Mouse (Mus musculus) 416B (cell line): ENCODE data around the gene Kif3c.
"Not testable (repeated sequence)": the region's sequence is repeated elsewhere in the genome, so short reads cannot be mapped to it uniquely, and the experiment has no call there.

ENCODE experiments used
- DNase-seq: peaks from one replicate; pipeline ENCODE4 v3.0.0; 2011; ENCODE audit warnings: low read depth

The Kif3c gene

DNA sequence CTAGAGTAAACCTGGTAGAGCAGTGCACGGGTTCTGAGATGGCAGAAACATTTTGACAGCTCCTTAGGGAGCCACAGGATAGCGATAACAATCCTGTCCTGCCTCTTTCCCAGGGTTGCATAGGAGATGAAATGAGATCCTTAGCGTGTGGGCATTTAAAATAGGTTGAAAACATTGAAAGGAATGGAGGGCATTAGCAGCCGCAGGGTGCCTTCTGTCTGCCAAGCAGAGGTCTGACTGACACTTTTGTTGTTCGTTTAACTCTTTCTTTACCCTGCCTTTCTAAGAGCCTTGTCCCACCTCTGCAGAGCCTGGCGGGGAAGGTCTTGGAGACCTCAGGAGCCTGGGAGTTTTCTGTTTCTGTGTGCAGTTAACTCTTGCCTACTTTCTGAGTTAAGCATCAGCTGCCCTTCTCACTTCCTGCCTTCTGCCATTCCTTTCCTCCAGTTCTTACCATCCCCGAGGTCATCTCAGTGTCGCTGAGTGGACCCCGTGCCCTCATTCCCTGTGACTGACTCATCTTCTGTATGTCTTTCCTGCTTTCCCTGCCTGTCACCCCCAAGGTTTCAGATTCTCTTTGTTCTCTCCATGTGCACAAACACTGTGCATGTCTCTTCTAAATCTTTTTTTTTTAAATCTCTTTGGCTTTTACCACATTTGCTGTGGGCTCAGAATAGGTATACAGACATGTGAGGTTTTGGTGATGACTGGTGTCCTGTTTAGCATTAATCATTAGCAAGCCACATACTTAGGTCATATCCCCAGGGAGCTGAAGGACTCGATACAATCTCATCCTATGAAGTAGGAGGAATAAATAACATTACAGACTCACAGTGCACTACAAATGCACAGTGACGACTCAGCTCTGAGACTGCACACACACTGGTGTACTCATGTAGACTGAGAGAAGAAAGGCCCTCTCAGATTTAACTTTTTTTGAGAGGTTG, 6.3 kb downstream of the Kif3c start:
- DNase-seq: peak; percentile 13

DNA sequence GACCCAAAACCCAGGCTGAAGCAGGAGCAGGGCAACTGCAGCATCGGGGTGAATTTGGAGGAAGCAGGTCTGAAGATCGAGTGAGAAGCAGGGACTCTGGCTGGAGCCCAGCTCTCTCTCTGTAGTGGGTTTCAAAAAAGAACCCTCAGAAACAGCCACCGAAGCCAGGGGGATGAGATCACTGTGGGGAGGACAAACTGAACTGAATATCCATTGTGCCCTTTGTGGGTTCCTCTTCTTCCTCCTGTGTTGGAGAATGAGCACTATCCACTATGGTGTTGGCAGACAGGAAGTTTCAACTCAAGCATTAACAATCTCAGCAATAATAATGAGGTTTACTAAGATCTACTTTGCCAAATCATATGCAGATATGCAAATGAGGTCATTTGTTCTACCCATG, 7.1 kb downstream of the Kif3c start:
- peak; percentile 14 for DNase-seq

DNA sequence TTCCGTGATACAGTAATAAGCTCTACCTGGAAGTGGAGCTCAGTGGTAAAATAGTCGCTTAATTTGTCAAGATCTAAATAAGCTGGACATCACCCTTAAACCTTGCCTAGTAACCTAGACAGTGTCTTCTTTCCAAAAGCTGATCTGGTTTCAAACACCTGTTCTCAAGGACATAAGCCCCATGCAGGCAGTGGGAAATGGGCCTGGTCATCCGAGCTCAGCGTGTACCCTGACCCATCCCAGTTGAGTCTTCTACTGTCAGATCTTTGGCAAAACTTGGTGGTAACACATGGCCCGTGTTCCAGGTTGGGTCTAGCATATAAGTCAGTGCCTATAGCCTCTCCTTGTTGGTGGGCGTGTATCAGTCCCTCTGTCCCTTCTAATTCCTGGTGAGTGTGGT, 8.6 kb downstream of the Kif3c start:
- DNase-seq: no peak

DNA sequence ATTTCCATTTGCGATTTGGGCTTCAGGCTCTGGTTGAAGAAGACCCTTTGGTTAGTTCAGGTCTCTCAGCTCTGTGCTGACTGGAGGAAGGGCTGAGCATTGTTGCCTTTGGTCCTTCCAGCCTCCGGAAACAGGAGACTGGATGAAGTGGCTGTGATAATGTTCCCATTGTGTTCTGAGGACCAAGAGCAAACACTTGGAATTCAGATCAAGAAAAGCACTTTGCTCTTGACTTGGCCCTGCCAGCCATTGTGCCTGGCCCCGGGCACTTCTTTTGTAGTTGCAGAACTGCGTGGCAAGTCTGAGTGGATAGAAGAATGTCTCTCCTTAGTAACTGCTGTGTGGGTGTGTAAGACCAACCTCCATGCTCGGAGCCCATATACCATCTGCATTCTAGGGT, 9.6 kb downstream of the Kif3c start:
- no peak for DNase-seq

DNA sequence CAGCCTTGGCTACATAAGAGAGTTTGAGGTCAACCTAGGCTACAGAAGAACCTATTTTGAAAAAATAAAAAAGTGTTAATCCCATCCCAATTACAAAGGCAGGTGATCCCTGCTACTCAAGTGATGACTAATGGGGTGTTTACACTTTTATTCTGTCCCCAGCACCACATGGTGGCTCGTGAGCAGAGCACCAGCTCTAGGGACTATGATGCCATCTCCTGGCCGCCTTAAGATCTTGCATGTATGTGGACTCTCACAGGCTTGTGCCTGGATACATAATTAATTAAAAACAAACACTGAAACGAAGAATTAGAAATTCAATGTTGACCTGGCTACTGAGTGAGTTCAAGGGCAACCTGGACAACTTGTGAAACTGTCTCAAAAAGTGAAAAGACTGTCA, 12.3 kb downstream of the Kif3c start:
- peak; percentile 82 for DNase-seq

DNA sequence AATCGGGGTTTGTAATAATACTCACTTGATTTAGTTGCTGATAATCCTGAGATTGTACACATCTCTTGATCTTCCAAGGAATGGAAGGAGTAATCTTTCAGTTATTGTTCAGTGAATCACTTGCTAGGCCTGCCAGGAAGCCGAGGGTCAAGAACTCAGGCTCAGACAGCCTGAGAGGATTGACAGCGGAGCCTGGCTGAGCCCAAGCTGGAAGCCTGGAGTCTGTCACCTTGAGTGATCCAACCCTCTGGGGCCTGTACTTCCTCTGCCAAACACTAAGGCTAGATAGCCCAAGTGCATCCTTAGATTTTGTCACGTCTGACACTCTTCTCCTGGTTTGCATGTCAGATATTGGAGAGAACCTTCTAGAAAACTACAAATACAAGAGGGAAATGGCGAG, 12.8 kb downstream of the Kif3c start:
- no peak for DNase-seq

DNA sequence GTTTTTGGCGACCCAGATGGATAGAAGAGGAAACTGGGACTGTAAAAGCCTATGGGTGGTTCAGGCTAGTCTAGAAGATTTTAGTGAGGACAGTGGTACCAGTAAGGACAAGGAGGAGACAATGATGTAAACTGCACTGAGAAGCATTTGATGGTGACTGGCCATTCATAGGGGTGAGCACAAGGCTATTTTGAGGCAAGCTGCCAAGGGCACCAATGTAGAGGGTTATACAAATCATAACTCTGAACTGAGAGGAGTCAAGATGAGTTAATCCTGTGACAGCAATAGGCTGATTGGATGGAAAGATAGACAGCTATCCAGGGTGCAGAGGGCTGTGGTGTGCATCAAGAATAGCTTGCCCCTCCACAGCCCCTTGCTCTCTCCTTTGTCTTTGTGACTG, 19.9 kb downstream of the Kif3c start:
- DNase-seq: no peak

DNA sequence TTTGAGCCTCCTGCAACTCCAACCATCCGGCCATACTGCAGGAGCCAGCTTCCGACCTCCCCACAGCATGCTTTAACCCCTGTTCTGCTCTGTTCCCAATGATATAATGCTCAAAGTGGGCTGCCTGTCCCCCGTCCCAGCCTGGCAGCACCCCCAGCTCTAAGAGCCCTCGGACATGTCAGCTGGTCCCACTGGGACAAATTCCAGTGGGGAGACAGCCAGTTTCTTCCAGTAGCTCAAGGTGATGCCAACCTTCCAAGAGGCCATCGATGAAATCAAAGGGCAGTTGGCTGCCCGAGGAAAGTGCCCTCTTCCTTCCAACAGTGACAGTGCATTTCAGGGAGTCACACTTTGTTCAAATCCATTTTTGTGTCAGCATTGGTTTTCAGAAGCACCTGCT, 20.3 kb downstream of the Kif3c start:
- peak; percentile 11 for DNase-seq

DNA sequence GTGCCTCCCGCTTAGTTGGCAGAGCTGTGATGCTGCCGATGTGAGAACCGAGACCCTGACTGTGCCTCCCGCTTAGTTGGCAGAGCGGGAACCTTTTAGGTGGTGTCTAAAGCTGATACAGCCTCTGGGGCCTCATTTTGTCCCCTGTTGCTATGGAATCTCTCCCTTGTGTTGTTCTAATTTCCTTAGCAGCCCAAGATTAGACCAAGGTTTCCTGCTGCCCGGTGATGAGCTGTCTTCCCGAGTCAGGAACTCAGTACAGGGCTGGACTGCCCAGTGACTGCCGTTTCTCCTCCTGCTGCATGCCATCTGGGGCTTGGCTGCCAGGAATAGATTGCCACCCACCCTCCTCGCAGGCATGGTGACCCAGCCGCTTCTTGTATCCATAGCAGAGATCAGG, 21.0 kb downstream of the Kif3c start:
- DNase-seq: peak; percentile 33

DNA sequence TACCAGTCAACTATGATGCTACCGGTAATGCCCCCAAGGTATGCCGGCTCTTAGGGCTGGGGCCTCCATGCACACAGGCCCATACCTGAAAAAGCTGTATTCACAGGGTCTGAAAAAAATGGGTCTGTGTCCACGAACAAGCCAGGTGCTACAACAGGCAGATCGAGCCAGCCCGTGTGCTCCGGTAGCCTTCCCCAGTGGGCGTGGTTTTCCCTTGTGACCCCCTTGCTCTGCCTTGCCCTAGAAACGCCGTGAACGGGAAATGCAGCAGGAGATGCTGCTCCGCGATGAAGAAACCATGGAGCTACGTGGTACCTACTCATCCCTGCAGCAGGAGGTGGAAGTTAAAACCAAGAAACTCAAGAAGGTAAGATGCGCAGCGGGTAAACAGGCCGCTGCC, 23.0 kb downstream of the Kif3c start:
- no peak for DNase-seq

DNA sequence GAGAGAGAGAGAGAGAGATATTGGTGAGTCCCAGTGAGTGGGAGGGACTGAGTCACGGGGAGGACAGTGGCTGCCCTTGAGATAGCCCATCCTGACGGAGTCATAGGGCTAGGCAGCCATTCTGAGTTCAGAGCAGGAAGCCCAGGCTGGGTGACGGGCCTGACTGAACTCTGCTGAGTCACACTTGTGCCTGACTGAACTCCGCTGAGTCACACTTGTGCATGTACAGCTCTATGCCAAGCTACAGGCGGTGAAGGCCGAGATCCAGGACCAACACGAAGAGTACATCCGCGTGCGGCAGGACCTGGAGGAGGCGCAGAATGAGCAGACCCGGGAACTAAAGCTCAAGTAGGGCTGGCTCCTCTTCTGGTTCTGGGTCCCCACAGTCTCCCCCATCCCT, 24.5 kb downstream of the Kif3c start:
- peak; percentile 84 for DNase-seq

DNA sequence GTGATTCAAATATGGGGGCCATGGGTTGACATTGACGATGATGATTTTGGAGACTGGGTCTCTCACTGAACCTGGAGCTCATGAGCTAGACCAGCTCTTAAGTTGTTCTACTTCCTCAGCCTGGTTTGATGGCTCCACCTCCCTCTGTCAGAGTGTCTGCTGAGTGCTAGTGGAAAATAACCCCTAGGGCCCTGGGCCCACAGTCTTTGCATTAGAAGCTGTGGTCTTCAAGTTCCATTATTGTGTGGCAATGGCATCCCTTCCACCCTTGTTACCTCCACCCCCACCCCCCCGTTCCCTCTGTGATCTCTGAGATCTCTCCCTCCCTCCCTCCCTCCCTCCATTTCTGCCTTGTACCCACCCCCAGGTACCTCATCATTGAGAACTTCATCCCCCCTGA, 25.1 kb downstream of the Kif3c start:
- peak; percentile 24 for DNase-seq

DNA sequence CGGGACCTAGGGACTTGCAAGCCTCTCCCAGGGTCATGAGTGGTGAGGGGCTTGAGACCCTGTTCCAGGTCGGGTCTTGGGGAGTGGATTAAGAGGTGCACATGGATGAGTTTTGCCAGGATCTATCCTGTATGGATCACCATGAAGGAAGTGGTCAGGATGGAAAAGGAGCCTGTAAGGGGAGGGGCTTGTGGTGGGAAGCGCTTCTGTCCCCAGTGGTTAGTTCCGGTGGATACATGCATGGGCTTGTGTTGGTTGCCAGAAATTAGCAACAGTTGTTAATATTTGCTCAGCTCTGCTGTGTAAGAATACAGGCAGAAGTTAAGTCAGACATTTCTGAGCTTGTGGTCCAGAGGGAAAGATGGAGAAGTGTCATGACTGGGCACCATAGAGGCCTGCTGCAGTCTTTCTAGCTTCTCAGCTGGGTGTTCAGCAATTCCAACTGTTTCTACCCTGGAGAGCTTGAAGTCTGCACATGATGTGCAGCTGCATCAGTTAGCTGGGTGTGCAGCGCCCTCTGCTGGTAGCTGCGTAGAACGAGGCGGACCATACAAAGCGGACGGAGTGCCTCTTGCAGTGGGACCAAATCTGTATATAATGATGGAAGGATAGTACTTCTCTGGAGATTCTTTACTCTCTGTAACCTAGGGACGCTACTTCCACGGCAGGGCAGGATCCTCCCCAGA, 25.8 kb downstream of the Kif3c start:
- DNase-seq: peak; percentile 84

DNA sequence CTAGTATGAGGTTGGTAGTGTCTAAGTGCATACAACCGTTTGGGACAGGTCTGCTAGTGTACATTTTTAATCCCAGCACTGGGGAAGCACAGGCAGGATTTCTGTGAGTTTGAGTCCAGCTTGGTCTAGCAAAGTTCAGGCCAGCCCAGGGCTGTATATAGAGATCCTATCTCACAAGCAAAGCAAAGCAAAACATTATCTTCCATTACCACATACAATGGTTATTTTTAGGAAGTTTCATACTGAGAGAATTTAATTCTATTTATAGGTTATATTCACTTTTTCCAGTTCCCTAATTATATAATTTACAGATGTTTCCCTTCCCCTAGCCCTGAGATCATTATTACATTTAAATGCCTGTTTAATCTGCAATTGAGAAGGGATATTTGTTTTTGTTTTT, 26.3 kb downstream of the Kif3c start:
- DNase-seq: peak; percentile 31

DNA sequence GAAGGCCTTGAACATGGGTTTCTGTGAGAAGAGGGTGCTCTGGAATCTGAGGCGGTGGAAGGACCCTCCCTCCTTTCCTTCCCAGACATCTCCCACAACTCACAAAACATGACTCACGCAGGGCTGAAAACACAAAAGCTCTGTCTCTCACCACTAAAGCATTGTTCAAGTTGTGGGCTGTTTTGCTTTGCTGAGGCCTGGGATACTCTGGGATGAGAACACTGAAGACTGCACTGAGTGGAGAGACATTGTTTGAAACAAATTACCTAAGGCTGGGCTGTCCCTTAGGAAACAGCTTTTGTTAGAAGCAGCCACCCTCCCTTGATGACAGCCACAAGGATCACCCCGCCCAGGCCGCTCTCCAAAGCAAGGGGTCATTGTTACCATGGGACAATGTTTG, 28.2 kb downstream of the Kif3c start:
- no peak for DNase-seq

DNA sequence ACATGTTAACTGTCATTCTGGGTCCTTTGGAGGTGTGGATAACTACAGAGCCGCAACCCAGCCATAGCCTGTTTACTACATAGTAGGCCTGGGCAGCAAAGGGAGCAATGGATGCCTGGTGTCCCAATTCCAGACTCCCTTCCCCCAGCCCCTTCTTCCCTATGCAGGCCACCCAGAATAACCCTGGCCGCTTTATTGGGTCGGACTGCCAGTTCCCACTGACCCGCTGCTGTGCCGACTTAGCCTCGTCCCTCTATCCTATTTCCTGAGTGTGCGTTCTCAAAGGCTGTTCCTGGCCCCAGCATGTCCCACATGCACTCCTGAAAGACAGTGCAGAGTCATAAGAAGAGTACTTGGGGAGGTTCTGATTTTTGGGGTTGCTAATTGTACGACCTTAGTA, 32.0 kb downstream of the Kif3c start:
- no peak for DNase-seq

DNA sequence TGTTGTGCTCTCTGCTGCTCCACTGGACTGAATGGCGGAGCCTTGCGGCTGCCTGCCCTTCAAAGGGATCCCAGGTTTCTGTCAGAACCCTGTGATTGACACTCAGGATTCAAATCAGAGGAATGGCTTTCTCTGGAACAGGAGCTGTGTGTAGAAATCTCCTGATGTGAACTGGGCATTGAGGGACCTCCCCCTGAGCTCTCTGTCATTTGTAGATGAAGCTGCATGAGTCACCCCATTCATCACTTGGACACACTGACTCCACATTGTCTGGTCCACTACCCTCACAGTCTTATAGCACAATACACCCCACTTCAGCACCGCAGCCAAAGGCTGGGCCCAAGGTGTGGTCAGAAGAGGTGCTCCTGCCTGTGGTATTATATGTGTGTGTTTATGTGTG, 40.7 kb downstream of the Kif3c start:
- DNase-seq: not testable (repeated sequence)

DNA sequence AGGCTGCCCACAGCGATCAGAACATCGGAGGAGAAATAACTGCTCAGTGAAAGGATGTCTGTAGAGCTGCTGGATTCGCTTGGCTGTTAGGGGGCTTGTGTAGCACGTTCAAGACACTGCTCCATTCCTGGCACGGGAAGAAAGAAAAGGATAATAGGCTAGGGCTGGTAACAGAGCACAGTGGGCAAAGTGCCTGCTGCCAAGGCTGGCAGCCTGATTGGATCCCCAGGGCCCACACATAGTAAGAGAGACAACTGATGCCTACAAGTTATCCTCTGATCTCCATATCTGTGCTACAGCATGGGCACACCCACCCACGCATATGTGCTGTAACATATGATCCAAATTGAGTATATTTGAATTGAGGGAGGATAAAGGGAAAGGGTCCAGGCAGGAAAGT, 41.7 kb downstream of the Kif3c start:
- DNase-seq: no peak

DNA sequence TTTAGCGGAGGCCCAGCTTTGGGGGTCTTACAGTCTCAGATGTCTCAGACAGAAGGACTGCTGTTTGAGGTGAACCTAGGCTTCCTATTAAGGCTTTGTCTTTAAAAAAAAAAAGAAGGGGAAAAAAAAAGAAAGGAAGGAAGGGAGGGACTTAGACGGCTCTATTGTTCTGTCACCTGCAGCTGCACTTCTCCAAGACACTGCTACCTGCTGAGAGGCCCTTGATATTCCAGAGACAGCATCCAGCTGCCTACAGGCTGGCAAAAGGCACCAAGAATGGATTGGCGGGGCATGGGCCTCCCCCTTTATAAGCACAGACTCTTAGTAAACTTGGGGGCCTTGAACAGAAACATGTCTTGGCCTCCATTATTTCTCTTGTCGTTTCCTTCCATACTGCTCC, 50.0 kb downstream of the Kif3c start:
- no peak for DNase-seq

DNA sequence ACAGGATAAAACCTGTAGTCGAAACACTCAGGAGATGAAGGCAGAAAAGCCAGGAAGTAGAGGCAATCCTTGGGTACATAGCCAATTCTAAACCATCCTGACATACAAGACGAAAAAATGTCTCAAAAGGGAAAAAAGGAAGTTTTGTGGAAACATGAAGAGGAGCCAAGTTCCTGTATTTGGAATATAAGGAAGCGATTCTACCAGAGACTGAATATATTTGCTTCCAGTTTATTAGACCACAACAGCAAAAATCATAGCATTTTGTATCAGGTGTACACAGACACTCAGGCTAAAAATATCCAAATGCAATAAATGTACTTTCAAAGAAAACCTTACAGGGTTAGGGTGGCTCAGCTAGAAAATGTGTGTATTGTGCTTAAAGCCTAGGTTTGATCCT, 53.8 kb downstream of the Kif3c start:
- DNase-seq: no peak

DNA sequence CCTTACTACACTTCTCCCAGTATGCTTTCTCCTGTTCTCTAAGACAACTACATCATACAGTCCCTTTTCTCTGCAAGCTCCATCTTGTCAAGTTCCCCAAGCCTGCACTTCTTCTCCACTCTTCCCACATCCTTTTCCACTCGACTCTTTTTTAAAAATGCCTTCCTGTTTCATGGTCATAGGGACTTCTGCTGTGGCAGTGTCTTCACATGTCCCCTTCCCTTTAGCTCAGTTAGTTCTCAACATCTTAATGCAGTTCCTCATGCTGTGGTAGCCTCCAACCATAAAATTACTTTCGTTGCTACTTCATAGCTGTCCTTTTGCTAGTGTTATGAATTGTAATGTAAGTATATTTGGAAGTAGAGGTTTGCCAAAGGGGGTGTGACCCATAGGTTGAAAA, 55.6 kb downstream of the Kif3c start:
- DNase-seq: no peak

DNA sequence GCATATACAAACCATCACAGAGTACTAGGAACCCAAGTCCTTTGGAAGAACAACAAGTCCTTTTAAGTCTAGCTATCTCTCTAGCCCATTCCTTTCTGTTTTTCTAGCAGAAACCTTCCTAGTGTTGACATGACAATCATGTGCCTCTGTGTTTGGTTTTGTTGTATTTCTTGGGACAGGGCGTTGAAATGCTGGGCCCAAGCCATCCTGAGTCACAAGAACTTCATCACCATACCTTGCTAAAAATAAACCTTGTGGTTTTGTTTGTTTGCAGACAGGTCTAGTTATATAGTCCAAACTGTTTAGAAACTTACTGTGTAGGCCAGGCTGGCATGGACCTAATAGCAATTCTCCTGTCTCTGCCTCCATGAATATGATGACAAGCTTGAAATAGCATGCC, 57.9 kb downstream of the Kif3c start:
- DNase-seq: peak; percentile 25

DNA sequence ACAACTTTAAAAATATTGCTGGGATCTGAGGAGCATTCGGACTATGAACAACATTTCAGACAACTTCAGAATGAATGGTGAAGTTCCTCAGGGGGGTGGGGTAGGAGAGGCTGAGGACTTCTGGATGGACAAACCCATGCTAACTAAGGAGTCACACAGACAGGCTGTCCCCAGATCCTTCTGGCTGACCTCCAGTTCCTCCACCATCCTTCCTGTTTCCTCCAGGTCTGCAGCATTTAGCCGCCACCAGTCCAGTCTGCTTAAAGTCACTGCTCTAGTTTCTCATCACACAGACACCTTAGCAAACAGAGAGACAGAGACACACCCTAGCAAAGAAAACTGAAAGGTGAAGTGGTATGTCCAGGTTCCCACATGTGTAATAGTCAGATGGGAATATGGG, 59.2 kb downstream of the Kif3c start:
- peak; percentile 50 for DNase-seq
